Mouse (Mus musculus): ENCODE data around the gene Tfap2e.

DNA sequence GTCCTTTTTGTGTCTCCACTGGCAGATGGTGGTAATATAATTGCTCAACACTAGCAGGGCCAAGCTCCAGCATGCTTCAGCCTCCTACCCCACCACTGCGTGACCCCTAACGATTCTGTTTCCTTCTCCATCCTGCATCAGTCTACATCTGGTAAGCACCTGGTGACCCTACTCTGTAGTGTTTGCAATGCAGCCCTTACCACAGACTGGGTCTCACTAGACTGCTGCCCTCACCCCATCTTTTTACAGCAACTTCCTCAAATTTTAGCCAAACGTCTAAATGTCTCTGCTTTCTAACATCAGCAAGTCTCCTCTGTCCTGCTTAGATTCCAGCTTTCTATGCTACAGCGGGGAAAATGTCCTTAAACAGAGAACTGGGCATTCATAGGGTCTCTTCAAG is 34.8 kb upstream of the Tfap2e start:
- TF ChIP-seq CTCF (IDR thresholded peaks at IDR 0.05; ENCODE audit: borderline replicate concordance, control insufficient read depth, extremely low read depth, insufficient read depth, low read length, poor library complexity) (no peak), POLR2A (IDR thresholded peaks at IDR 0.05; ENCODE audit: control insufficient read depth, extremely low read depth, insufficient read depth, low read length, poor library complexity) (no peak)

Measured in thymus, adult 2 months (tissue).